Mouse (Mus musculus) megakaryocyte progenitor cell, adult 5-6 weeks (primary cell): Measurements from ENCODE around the gene Vmn1r191. TPM values are rescaled to one million over a fixed set of nuclear protein-coding genes. Genes with fewer than 3 reads are reported as not detected.
"Not testable (repeated sequence)": the region's sequence is repeated elsewhere in the genome, so short reads cannot be mapped to it uniquely, and the experiment has no call there.

Experiments
- ATAC-seq: replicated peaks from 2 replicates; pipeline ENCODE4 v1.8.0; 2016; ENCODE audit warnings: mild to moderate bottlenecking, moderate TSS enrichment, inconsistent platforms; ENCODE audit not compliant: poor library complexity
- total RNA-seq, 2 experiments: library from RNA; stranded (forward) in 1 of 2; stranded (reverse) in 1 of 2; fragments of 157-497, 149-512 nt in 1 of 2; fragments of 200-1000 nt in 1 of 2; gene quantifications; 2 replicates each; pipeline versions ENCODE4 v1.2.3 to v1.2.4; 2015 to 2017

Vmn1r191 gene
- total RNA-seq (2015) (not detected in 2 replicates), total RNA-seq (2017) (not detected in 2 replicates)

DNA sequence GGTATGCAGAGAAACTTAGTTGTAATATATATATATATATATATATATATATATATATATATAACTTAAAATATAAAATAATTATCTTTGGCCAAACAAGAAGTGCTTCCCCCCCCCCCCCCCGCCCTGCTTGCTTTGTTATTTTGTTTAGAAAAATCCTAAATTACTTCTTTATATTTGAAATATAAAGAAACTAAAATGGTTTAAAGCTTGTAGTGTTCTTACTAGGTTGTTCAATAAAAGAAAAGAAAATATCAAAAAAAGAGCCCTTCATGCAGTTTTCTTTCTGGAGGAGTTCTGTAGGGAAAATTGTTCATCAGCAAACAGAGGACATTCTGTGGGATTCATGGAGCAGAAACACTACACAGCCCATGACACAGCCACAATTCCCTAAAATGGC, at the start of gene Vmn1r191:
Vmn1r191 (minus strand) TSS at position 101 of the 400 bp plus-strand sequence.
- ATAC-seq, result no peak

GRCm38 (mm10) chr13:22223060-22223459, 39.3 kb upstream of the Vmn1r191 start, which contains the start of gene Vmn1r193:
Gene Vmn1r193, minus strand, starts transcription at chr13:22223160.
- ATAC-seq, result not testable (repeated sequence)

- not testable (repeated sequence) for ATAC-seq
Observed at GRCm38 (mm10) chr13:22192756-22193155, 9.0 kb upstream of the Vmn1r191 start.

GRCm38 (mm10) chr13:22191041-22191440, 7.3 kb upstream of the Vmn1r191 start, which contains the start of gene Vmn1r192:
Gene Vmn1r192, minus strand, starts transcription at chr13:22191141.
- no peak for ATAC-seq

DNA sequence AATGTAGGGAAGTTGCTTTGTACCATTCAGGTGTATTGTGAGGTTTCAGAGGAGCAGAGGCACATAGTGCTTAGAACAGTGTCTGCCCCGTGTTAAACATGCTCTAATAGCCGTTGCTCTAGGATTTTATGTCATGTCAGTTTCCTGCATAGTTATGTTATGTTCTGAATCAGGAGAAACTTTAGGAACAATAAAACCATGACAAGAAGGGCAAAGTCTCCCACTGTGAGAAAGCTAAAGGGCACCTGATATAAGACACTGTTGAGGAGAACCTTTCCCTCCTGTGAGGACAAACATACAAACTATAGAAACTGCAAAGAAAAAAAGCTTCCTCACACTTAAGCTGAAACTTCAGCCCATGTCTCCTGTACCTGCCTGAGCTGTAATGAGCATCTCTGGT, 6.6 kb upstream of the Vmn1r191 start:
- no peak for ATAC-seq

GRCm38 (mm10) chr13:22189313-22189712, 5.5 kb upstream of the Vmn1r191 start:
- ATAC-seq, result no peak

DNA sequence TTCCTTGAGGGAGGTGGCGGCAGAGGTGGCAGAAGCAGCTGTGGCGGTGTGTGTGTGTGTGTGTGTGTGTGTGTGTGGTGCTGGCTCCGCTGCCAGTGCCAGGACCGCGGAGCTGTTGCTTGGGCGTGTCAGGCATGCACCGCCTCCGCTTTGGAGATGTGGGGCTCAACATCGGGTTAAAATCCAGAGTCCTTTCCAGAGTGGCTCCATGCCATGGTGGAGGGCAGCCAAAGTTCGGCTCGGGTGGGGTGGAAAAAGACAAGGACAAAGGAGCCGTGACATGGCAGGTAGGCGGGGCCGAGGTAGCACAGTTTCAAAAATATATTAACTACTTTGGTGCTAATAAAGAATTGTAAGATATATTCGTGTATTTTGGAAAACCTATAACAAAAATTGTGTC, 15.4 kb downstream of the Vmn1r191 start:
- no peak for ATAC-seq

GRCm38 (mm10) chr13:22136495-22137293, 47.1 kb downstream of the Vmn1r191 start:
- ATAC-seq, result not testable (repeated sequence)

Other genes starting within 250 kb of the Vmn1r191 start
- gene Zfp184, start 238.9 kb downstream of the Vmn1r191 start, total RNA-seq (2015), result 13.3 and 16.1 TPM in 2 replicates
- gene Zfp184, start 238.9 kb downstream of the Vmn1r191 start, total RNA-seq (2017), result 9.2 and 15.1 TPM in 2 replicates
- gene Pom121l2, start 202.8 kb downstream of the Vmn1r191 start, total RNA-seq (2015), result 0.05 and 0.25 TPM in 2 replicates
- gene Pom121l2, start 202.8 kb downstream of the Vmn1r191 start, total RNA-seq (2017), result 0.10 TPM in 1 of 2 replicates, not detected in the other
- gene Prss16, start 174.2 kb downstream of the Vmn1r191 start, total RNA-seq (2015), result 17.0 and 19.9 TPM in 2 replicates
- gene Prss16, start 174.2 kb downstream of the Vmn1r191 start, total RNA-seq (2017), result 11.4 and 12.2 TPM in 2 replicates
- gene Hist1h2ah, start 148.4 kb downstream of the Vmn1r191 start, total RNA-seq (2015), result 1.9 and 2.2 TPM in 2 replicates
- gene Hist1h2ah, start 148.4 kb downstream of the Vmn1r191 start, total RNA-seq (2017), result 923 and 1,838 TPM in 2 replicates
- 65.4 and 83.1 TPM in 2 replicates for gene Hist1h2bk, start 148.1 kb downstream of the Vmn1r191 start, total RNA-seq (2015)
- gene Hist1h2bk, start 148.1 kb downstream of the Vmn1r191 start, total RNA-seq (2017), result 1,827 and 2,239 TPM in 2 replicates
- gene Hist1h4i, start 142.6 kb downstream of the Vmn1r191 start, total RNA-seq (2015), result 38.4 and 42.3 TPM in 2 replicates
- gene Hist1h4i, start 142.6 kb downstream of the Vmn1r191 start, total RNA-seq (2017), result 83.0 and 89.0 TPM in 2 replicates
- gene Hist1h2ag, start 141.0 kb downstream of the Vmn1r191 start, total RNA-seq (2015), result 21.6 and 36.7 TPM in 2 replicates
- 1,156 and 1,370 TPM in 2 replicates for gene Hist1h2ag, start 141.0 kb downstream of the Vmn1r191 start, total RNA-seq (2017)
- 66.7 and 68.0 TPM in 2 replicates for gene Hist1h2bj, start 140.8 kb downstream of the Vmn1r191 start, total RNA-seq (2015)
- 642 and 843 TPM in 2 replicates for gene Hist1h2bj, start 140.8 kb downstream of the Vmn1r191 start, total RNA-seq (2017)
- gene Vmn1r188, start 99.5 kb downstream of the Vmn1r191 start, total RNA-seq (2015), result not detected in 2 replicates
- gene Vmn1r188, start 99.5 kb downstream of the Vmn1r191 start, total RNA-seq (2017), result not detected in 2 replicates
- not detected in 2 replicates for gene Vmn1r189, start 78.1 kb downstream of the Vmn1r191 start, total RNA-seq (2015)
- not detected in 2 replicates for gene Vmn1r189, start 78.1 kb downstream of the Vmn1r191 start, total RNA-seq (2017)
- not detected in 2 replicates for gene Vmn1r192, start 7.2 kb upstream of the Vmn1r191 start, total RNA-seq (2015)
- not detected in 2 replicates for gene Vmn1r192, start 7.2 kb upstream of the Vmn1r191 start, total RNA-seq (2017)
- gene Vmn1r193, start 39.2 kb upstream of the Vmn1r191 start, total RNA-seq (2015), result not detected in 2 replicates
- not detected in 2 replicates for gene Vmn1r193, start 39.2 kb upstream of the Vmn1r191 start, total RNA-seq (2017)
- gene Vmn1r194, start 60.2 kb upstream of the Vmn1r191 start, total RNA-seq (2015), result not detected in 2 replicates
- gene Vmn1r194, start 60.2 kb upstream of the Vmn1r191 start, total RNA-seq (2017), result not detected in 2 replicates
- not detected in 2 replicates for gene Vmn1r195, start 86.6 kb upstream of the Vmn1r191 start, total RNA-seq (2015)
- not detected in 2 replicates for gene Vmn1r195, start 86.6 kb upstream of the Vmn1r191 start, total RNA-seq (2017)
- not detected in 2 replicates for gene Vmn1r196, start 106.0 kb upstream of the Vmn1r191 start, total RNA-seq (2015)
- not detected in 2 replicates for gene Vmn1r196, start 106.0 kb upstream of the Vmn1r191 start, total RNA-seq (2017)
- not detected in 2 replicates for gene Vmn1r197, start 140.6 kb upstream of the Vmn1r191 start, total RNA-seq (2015)
- gene Vmn1r197, start 140.6 kb upstream of the Vmn1r191 start, total RNA-seq (2017), result not detected in 2 replicates
- gene Vmn1r198, start 166.4 kb upstream of the Vmn1r191 start, total RNA-seq (2015), result not detected in 2 replicates
- not detected in 2 replicates for gene Vmn1r198, start 166.4 kb upstream of the Vmn1r191 start, total RNA-seq (2017)
- not detected in 2 replicates for gene Vmn1r199, start 195.8 kb upstream of the Vmn1r191 start, total RNA-seq (2015)
- not detected in 2 replicates for gene Vmn1r199, start 195.8 kb upstream of the Vmn1r191 start, total RNA-seq (2017)
- not detected in 2 replicates for gene Vmn1r200, start 206.4 kb upstream of the Vmn1r191 start, total RNA-seq (2015)
- gene Vmn1r200, start 206.4 kb upstream of the Vmn1r191 start, total RNA-seq (2017), result not detected in 2 replicates